15 mouse cellular contexts compared by ENCODE assay signal in genomic region chr16:21293010-21293409, GRCm38 (mm10).
DNase-seq lines count a peak whose midpoint lies in the region; ATAC-seq and TF ChIP-seq lines count a peak whose summit lies in the region.
"Had no signal": no experiment of that assay in that cellular context is flagged by ENCODE, and none has a peak within 500 bp of the region (broad histone marks: within the 10 kb centered on the region; RNA-seq: fewer than 3 reads in every experiment).

No protein-coding gene starts in this region.

- no peak overlapping the region for H3K4me3 ChIP-seq in heart, embryonic 12.5 days
- H3K4me3 ChIP-seq in heart, adult 2 months, result no peak overlapping the region
- H3K4me3 ChIP-seq in lung, embryonic 15.5 days, result no peak overlapping the region
- no peak overlapping the region for H3K4me3 ChIP-seq in lung, adult 2 months (replicated peaks; ENCODE audit: extremely low read depth, low read depth, low read length)
- no peak overlapping the region for H3K4me3 ChIP-seq in embryonic facial prominence, embryonic 13.5 days
- no peak overlapping the region for H3K4me3 ChIP-seq in limb, embryonic 14.5 days (replicated peaks; ENCODE audit: low read length)
- H3K4me3 ChIP-seq: left cerebral cortex, adult 2 months; liver, embryonic 13.5 days had no signal

- DNase-seq in heart, adult 2 months, result no peak
- DNase-seq in lung, adult 2 months, result no peak
- DNase-seq in limb, embryonic 14.5 days (ENCODE audit: low spot score), result no peak
- no peak for DNase-seq in thymus, postnatal 4 days
- DNase-seq: cerebellum, adult 2 months; liver, embryonic 13.5 days; thymus, postnatal 36 days had no signal

- no peak for TF ChIP-seq POLR2A in heart, adult 2 months (IDR thresholded peaks at IDR 0.05; ENCODE audit: insufficient read depth, low read depth, low read length)
- TF ChIP-seq POLR2A in lung, adult 2 months (IDR thresholded peaks at IDR 0.05; ENCODE audit: borderline replicate concordance, extremely low read depth, low read depth, low read length), result no peak
- no peak for TF ChIP-seq POLR2A in limb, embryonic 14.5 days (IDR thresholded peaks at IDR 0.05; ENCODE audit: borderline replicate concordance, extremely low read depth, insufficient read depth, insufficient read length)

- H3K79me2 ChIP-seq in heart, adult 2 months (replicated peaks; ENCODE audit: control insufficient read depth, insufficient read depth, low read length), result no peaks in the 10 kb centered on the region

- intact Hi-C loops in heart, adult 2 months (cut with DNase I), result no loop called here

- H3K9me3 ChIP-seq in heart, embryonic 12.5 days (replicated peaks), result 0 out of 2 replicates have a peak, but pooled peaks cover 3% of the 10 kb centered on the region
- no peaks in the 10 kb centered on the region for H3K9me3 ChIP-seq in lung, embryonic 15.5 days
- H3K9me3 ChIP-seq in embryonic facial prominence, embryonic 13.5 days, result peaks cover 6% of the 10 kb centered on the region; the same call in 1 of the 2 replicates
- no peaks in the 10 kb centered on the region for H3K9me3 ChIP-seq in limb, embryonic 14.5 days (ENCODE audit: control insufficient read depth, low read length)
- H3K9me3 ChIP-seq: liver, embryonic 13.5 days had no signal

- peak overlapping the region; percentile 33; the same call in 1 of the 2 replicates for H3K4me2 ChIP-seq in heart, embryonic 12.5 days
- H3K4me2 ChIP-seq in lung, embryonic 15.5 days, result no peak overlapping the region
- 0 out of 2 replicates have a peak overlapping the region, but pooled peaks have one; percentile 16 for H3K4me2 ChIP-seq in embryonic facial prominence, embryonic 13.5 days
- H3K4me2 ChIP-seq in limb, embryonic 14.5 days (replicated peaks; ENCODE audit: low read depth, low read length, severe bottlenecking), result no peak overlapping the region
- H3K4me2 ChIP-seq: hindbrain, embryonic 14.5 days; liver, embryonic 13.5 days had no signal

- H3K4me1 ChIP-seq in heart, embryonic 12.5 days (replicated peaks), result peaks cover 51% of the 10 kb centered on the region
- peaks cover 10% of the 10 kb centered on the region for H3K4me1 ChIP-seq in heart, adult 2 months (ENCODE audit: control insufficient read depth, insufficient read depth, low read length)
- H3K4me1 ChIP-seq in lung, embryonic 15.5 days, result peaks cover 76% of the 10 kb centered on the region
- H3K4me1 ChIP-seq in lung, adult 2 months (ENCODE audit: control insufficient read depth, insufficient read depth, low read length), result peaks cover 3% of the 10 kb centered on the region; the same call in 1 of the 2 replicates
- peaks cover 83% of the 10 kb centered on the region for H3K4me1 ChIP-seq in embryonic facial prominence, embryonic 13.5 days
- peaks cover 29% of the 10 kb centered on the region for H3K4me1 ChIP-seq in limb, embryonic 14.5 days (ENCODE audit: control insufficient read depth, insufficient read depth, low read length)
- H3K4me1 ChIP-seq: liver, embryonic 13.5 days had no signal

- no peak for TF ChIP-seq EP300 in heart, adult 2 months (IDR thresholded peaks at IDR 0.05; ENCODE audit: insufficient read depth, low read depth, low read length)

- no peaks in the 10 kb centered on the region for H3K27me3 ChIP-seq in heart, embryonic 12.5 days (replicated peaks)
- H3K27me3 ChIP-seq in heart, adult 2 months (ENCODE audit: control insufficient read depth, insufficient read depth, low read length), result no peaks in the 10 kb centered on the region
- no peaks in the 10 kb centered on the region for H3K27me3 ChIP-seq in lung, embryonic 15.5 days
- H3K27me3 ChIP-seq in embryonic facial prominence, embryonic 13.5 days, result no peaks in the 10 kb centered on the region
- H3K27me3 ChIP-seq in limb, embryonic 14.5 days (ENCODE audit: control insufficient read depth, insufficient read depth, low read length), result no peaks in the 10 kb centered on the region
- H3K27me3 ChIP-seq: liver, embryonic 13.5 days had no signal

- TF ChIP-seq CTCF in heart, adult 2 months (IDR thresholded peaks at IDR 0.05), result no peak
- no peak for TF ChIP-seq CTCF in lung, adult 2 months (IDR thresholded peaks at IDR 0.05; ENCODE audit: insufficient read depth, low read length)

- ATAC-seq in heart, embryonic 12.5 days (ENCODE audit: insufficient number of reproducible peaks, low FRiP score), result peak; percentile 43; the same call in 1 of the 2 replicates
- no peak for ATAC-seq in lung, embryonic 15.5 days (ENCODE audit: borderline replicate concordance, extremely low read depth, low FRiP score, low TSS enrichment)
- ATAC-seq in embryonic facial prominence, embryonic 13.5 days (ENCODE audit: insufficient number of reproducible peaks, insufficient read depth, low FRiP score, low TSS enrichment, low read depth), result no peak
- peak; percentile 39; the same call in 1 of the 2 replicates for ATAC-seq in limb, embryonic 14.5 days (ENCODE audit: low FRiP score, low read depth)
- ATAC-seq: activated CD4-positive, CD25-positive, alpha-beta regulatory T cell, adult 4 months; CD4-positive, CD25-positive, alpha-beta regulatory T cell, adult 4 months; forebrain, embryonic 14.5 days had no signal

- H3K9ac ChIP-seq in heart, embryonic 12.5 days, result no peak overlapping the region
- H3K9ac ChIP-seq in heart, adult 2 months (ENCODE audit: low read depth, low read length), result no peak overlapping the region
- H3K9ac ChIP-seq in lung, embryonic 15.5 days, result no peak overlapping the region
- H3K9ac ChIP-seq in embryonic facial prominence, embryonic 13.5 days, result peak overlapping the region; percentile 49; the same call in 1 of the 2 replicates
- peak overlapping the region; percentile 45 for H3K9ac ChIP-seq in limb, embryonic 14.5 days (ENCODE audit: low read depth, low read length, severe bottlenecking)
- H3K9ac ChIP-seq: hindbrain, embryonic 14.5 days; liver, embryonic 13.5 days had no signal

- 28% methylated on average over 11 of the region's 11 CpGs for WGBS in heart, embryonic 12.5 days
- 55% methylated on average over 11 of the region's 11 CpGs for WGBS in heart, adult 2 months
- 30% methylated on average over 11 of the region's 11 CpGs for WGBS in lung, embryonic 15.5 days
- 56% methylated on average over 11 of the region's 11 CpGs for WGBS in lung, adult 2 months
- 15% methylated on average over 11 of the region's 11 CpGs for WGBS in embryonic facial prominence, embryonic 13.5 days
- 20% methylated on average over 10 of the region's 11 CpGs for WGBS in limb, embryonic 14.5 days

- 0 out of 2 replicates have a peak overlapping the region, but pooled peaks have one; percentile 53 for H3K27ac ChIP-seq in heart, embryonic 12.5 days (ENCODE audit: poor library complexity, severe bottlenecking)
- no peak overlapping the region for H3K27ac ChIP-seq in heart, adult 2 months
- H3K27ac ChIP-seq in lung, embryonic 15.5 days, result peak overlapping the region; percentile 53
- H3K27ac ChIP-seq in embryonic facial prominence, embryonic 13.5 days, result peak overlapping the region; percentile 80
- peak overlapping the region; percentile 26; the same call in 1 of the 2 replicates for H3K27ac ChIP-seq in limb, embryonic 14.5 days (replicated peaks; ENCODE audit: low read depth, low read length)
- H3K27ac ChIP-seq: hindbrain, embryonic 14.5 days; left cerebral cortex, adult 2 months; liver, embryonic 13.5 days had no signal

- H3K36me3 ChIP-seq in heart, embryonic 12.5 days, result no peaks in the 10 kb centered on the region
- no peaks in the 10 kb centered on the region for H3K36me3 ChIP-seq in heart, adult 2 months (ENCODE audit: control insufficient read depth, insufficient read depth, low read length)
- no peaks in the 10 kb centered on the region for H3K36me3 ChIP-seq in lung, embryonic 15.5 days
- no peaks in the 10 kb centered on the region for H3K36me3 ChIP-seq in embryonic facial prominence, embryonic 13.5 days
- H3K36me3 ChIP-seq in limb, embryonic 14.5 days (ENCODE audit: control insufficient read depth, insufficient read depth, low read length), result no peaks in the 10 kb centered on the region
- H3K36me3 ChIP-seq: liver, embryonic 13.5 days had no signal

Comparison
In these comparisons a context has a peak if more than half of its experiments do, and no peak if none do; other contexts are left out.
1. ATAC-seq: peak in heart, embryonic 12.5 days (single experiment) and limb, embryonic 14.5 days (single experiment); none in lung, embryonic 15.5 days (single experiment) and embryonic facial prominence, embryonic 13.5 days (single experiment).
2. H3K4me2 ChIP-seq: peak in heart, embryonic 12.5 days (single experiment) and embryonic facial prominence, embryonic 13.5 days (single experiment); none in lung, embryonic 15.5 days (single experiment) and limb, embryonic 14.5 days (single experiment).
3. H3K9ac ChIP-seq: peak in embryonic facial prominence, embryonic 13.5 days (single experiment) and limb, embryonic 14.5 days (single experiment); none in heart, embryonic 12.5 days (single experiment), heart, adult 2 months (single experiment) and lung, embryonic 15.5 days (single experiment).